ENCODE assay signal across 26 mouse cellular contexts in genomic region chr13:29292608-29293240, GRCm38 (mm10).
DNase-seq lines count a peak whose midpoint lies in the region; ATAC-seq lines count a peak whose summit lies in the region.
"Had no signal": no experiment of that assay in that cellular context is flagged by ENCODE, and none has a peak within 500 bp of the region (broad histone marks: within the 10 kb centered on the region; RNA-seq: fewer than 3 reads in every experiment).

No protein-coding gene starts in this region.

- no peaks in the 10 kb centered on the region for H3K36me3 ChIP-seq in kidney, embryonic 16.5 days (ENCODE audit: insufficient read depth, low read length)
- H3K36me3 ChIP-seq: embryonic facial prominence, embryonic 12.5 days; G1E; heart, embryonic 13.5 days; hindbrain, embryonic 12.5 days; liver, embryonic 15.5 days; lung, embryonic 15.5 days; midbrain, embryonic 15.5 days had no signal

- H3K9me3 ChIP-seq in kidney, embryonic 16.5 days (ENCODE audit: low read length), result 0 out of 2 replicates have a peak, but pooled peaks cover under 1% of the 10 kb centered on the region
- H3K9me3 ChIP-seq: embryonic facial prominence, embryonic 12.5 days; G1E; heart, embryonic 13.5 days; hindbrain, embryonic 12.5 days; liver, embryonic 15.5 days; lung, embryonic 15.5 days; midbrain, embryonic 15.5 days had no signal

- no peak overlapping the region for H3K4me3 ChIP-seq in kidney, embryonic 16.5 days (ENCODE audit: low read length)
- H3K4me3 ChIP-seq: embryonic facial prominence, embryonic 12.5 days; heart, adult 2 months; heart, embryonic 13.5 days; hindbrain, embryonic 12.5 days; left cerebral cortex, adult 2 months; liver, embryonic 15.5 days; lung, embryonic 15.5 days; midbrain, embryonic 15.5 days; myocyte had no signal

- no peaks in the 10 kb centered on the region for H3K4me1 ChIP-seq in kidney, embryonic 16.5 days (ENCODE audit: insufficient read depth, low read length)
- H3K4me1 ChIP-seq: embryonic facial prominence, embryonic 12.5 days; heart, embryonic 13.5 days; hindbrain, embryonic 12.5 days; liver, embryonic 15.5 days; lung, embryonic 15.5 days; midbrain, embryonic 15.5 days had no signal

- no peak overlapping the region for H3K27ac ChIP-seq in kidney, embryonic 16.5 days (ENCODE audit: low read length)
- H3K27ac ChIP-seq: embryonic facial prominence, embryonic 12.5 days; heart, adult 2 months; heart, embryonic 13.5 days; hindbrain, embryonic 12.5 days; kidney, postnatal 0 days; left cerebral cortex, adult 2 months; liver, embryonic 15.5 days; lung, embryonic 15.5 days; midbrain, embryonic 15.5 days; stomach, postnatal 0 days had no signal

- peak; percentile 17 to 37 for DNase-seq in adrenal gland, adult (ENCODE audit: inconsistent age in 2 of 2, low spot score in 1 of 2)
- DNase-seq in adrenal gland, postnatal 10 days, result no peak
- peak; percentile 6 for DNase-seq in kidney, adult 18-20 months
- DNase-seq in 416B (ENCODE audit: low read depth), result peak; percentile 14
- DNase-seq in kidney, postnatal 10 days, result peak; percentile 25
- no peak for DNase-seq in spleen, postnatal 14 days (ENCODE audit: low spot score in 2 of 2)
- DNase-seq in ovary, postnatal 14 days (ENCODE audit: low spot score), result no peak
- DNase-seq: cerebellum, adult 2 months; cerebellum, postnatal 25 days; forebrain, postnatal 0 days; gastrocnemius, postnatal 25 days; heart, adult 2 months; heart, postnatal 14 days; lung, postnatal 4 days had no signal

- H3K9ac ChIP-seq in kidney, embryonic 16.5 days (replicated peaks; ENCODE audit: low read length), result no peak overlapping the region
- H3K9ac ChIP-seq: embryonic facial prominence, embryonic 12.5 days; forebrain, postnatal 0 days; heart, embryonic 13.5 days; hindbrain, embryonic 12.5 days; liver, embryonic 15.5 days; lung, embryonic 15.5 days; midbrain, embryonic 15.5 days had no signal

- 78% methylated on average over 9 of the region's 9 CpGs for WGBS in kidney, embryonic 16.5 days

- H3K27me3 ChIP-seq in kidney, embryonic 16.5 days (ENCODE audit: insufficient read depth, low read length), result no peaks in the 10 kb centered on the region
- H3K27me3 ChIP-seq: embryonic facial prominence, embryonic 12.5 days; heart, embryonic 13.5 days; hindbrain, embryonic 12.5 days; liver, embryonic 15.5 days; lung, embryonic 15.5 days; midbrain, embryonic 15.5 days had no signal

- no peak for ATAC-seq in kidney, embryonic 16.5 days (ENCODE audit: low FRiP score, low TSS enrichment)
- ATAC-seq: forebrain, postnatal 0 days; midbrain, embryonic 15.5 days had no signal

- no peak overlapping the region for H3K4me2 ChIP-seq in kidney, embryonic 16.5 days (replicated peaks; ENCODE audit: low read depth, low read length)
- H3K4me2 ChIP-seq: embryonic facial prominence, embryonic 12.5 days; heart, embryonic 13.5 days; hindbrain, embryonic 12.5 days; liver, embryonic 15.5 days; lung, embryonic 15.5 days; midbrain, embryonic 15.5 days had no signal

Comparison
In these comparisons a context has a peak if more than half of its experiments do, and no peak if none do; other contexts are left out.
1. DNase-seq: peak in adrenal gland, adult (2 of 2), kidney, adult 18-20 months (single experiment), 416B (single experiment) and kidney, postnatal 10 days (single experiment); none in adrenal gland, postnatal 10 days (single experiment), spleen, postnatal 14 days (0 of 2) and ovary, postnatal 14 days (single experiment).